Mouse (Mus musculus): ENCODE measurements at regions not wholly inside any gene's neighbourhood (a gene's known extent, or its start where the extent isn't known, plus 50 kb on each side); places are given as distances from the start of the nearest gene placed in this dataset.

DNA sequence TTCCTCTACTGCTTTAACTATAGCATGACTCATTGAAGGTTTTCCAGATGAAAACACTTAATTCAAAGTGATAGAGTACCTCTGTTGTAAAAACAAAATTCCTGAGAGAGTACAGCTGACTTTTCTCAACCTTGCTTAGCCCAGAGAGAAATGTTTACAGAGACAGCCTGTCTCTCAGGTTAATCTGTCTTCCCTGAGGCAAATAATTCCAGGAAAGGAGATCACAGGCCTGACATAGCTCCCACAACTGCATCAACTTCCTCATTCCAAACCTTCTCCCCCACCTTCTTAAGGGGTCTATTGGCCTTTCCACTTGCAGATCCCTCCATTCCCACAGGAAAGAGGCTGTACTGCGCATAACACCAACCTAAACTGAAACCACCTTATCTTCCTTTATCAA, 586.1 kb upstream of the Impad1 start:
- DNase-seq: no peak

- DNase-seq: no peak
Measured at GRCm38 (mm10) chr4:5358274-5358673, 565.1 kb upstream of the Impad1 start.

- peak; percentile 54 for DNase-seq
Measured at GRCm38 (mm10) chr4:5346226-5346625, 553.1 kb upstream of the Impad1 start.

- no peak for DNase-seq
Measured at GRCm38 (mm10) chr4:5344739-5345138, 551.6 kb upstream of the Impad1 start.

- DNase-seq: peak; percentile 40
Measured at GRCm38 (mm10) chr4:5344311-5344710, 551.2 kb upstream of the Impad1 start.

- DNase-seq: no peak
Measured at GRCm38 (mm10) chr4:5337158-5337896, 544.2 kb upstream of the Impad1 start.

DNA sequence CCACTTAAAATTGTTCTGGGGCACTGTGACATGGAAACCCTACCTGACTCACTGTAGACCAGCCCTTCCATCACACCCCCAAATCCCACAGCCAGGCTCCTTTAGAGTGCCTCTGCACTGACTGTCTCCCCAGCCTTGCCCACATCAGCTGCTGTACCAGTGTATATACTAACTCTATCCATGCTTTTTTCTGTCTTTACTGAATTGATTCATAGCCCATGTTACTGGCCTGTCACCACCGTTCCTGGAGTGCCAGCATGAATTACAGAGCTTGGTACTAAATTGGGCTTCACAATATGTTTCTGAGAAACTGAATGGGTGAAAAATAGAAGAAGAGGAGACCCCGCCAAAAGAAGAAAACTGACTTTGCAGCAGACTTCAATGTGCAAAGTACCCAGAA, 541.9 kb upstream of the Impad1 start:
- no peak for DNase-seq

DNA sequence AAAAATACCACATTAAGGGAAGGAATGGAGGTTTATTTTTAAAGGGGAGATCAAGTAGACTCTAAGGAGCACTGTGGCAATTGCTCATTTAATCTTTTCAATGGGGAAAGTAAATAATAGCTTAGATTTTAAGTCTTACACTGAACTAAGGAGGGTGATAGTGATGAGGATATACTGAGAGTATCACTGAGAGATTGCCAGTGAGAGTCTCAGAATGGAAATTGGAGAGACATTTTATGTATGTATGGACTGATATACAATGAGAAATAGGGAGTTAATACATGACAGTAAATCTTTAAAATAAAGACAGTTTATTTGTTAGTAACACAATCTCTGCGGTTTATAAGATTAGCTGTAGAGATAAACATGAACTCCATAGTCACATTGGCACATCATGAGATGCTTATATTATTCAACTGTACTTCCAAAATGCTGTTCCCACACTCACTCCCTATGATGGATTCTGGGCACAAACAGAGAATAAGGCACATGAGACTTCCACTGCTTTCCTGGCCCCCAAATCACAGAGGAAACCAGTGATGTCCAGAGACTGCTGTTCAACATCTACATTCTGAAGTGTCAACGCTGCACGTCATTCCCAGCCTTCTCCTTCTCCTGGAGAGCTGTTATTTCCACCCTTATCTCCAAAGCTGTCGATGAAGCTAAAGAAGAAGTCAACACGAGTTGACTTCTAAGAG, 535.5 kb upstream of the Impad1 start:
- peak; percentile 10 for DNase-seq

- no peak for DNase-seq
Measured at GRCm38 (mm10) chr4:5327171-5327661, 534.1 kb upstream of the Impad1 start.

DNA sequence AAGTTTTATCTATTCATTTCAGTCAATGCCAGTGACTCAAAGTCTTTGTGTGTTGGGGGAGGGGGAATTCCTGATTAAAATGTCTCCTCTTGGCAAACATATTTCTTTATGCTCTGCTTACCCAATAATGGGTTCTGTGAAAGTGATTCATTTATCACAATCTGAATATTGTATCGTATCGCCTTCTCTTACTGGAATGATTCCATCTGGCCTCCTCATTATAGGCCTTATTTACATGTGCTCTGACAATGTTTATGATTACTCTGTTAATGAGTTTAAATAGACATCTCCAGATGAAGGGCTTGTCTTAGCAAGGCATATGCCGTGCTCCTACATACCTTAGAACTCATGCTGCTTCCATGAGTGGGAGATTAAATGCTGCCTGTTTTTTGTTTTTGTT, 508.3 kb upstream of the Impad1 start:
- DNase-seq: no peak

DNA sequence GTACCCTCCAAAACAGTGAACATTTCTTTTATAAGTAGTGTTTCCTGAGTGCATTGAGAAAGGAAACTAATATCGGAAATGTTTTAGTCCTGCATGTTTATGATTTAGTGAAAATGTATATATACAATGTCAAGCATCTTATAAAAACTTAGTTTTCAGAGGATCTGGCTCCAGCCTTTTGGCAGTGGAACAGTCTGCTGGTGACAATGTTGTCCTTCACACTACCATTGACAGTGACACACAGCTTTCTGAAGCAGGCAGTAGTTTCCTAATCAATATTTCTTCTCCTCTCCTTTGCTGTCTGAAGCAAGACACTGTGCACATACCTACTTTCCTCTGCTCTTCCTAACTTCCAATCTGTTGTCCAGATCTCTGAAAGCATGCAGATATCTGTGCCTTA, 507.9 kb upstream of the Impad1 start:
- DNase-seq: no peak

GRCm38 (mm10) chr4:5299208-5299607, 506.1 kb upstream of the Impad1 start:
- DNase-seq: no peak

DNA sequence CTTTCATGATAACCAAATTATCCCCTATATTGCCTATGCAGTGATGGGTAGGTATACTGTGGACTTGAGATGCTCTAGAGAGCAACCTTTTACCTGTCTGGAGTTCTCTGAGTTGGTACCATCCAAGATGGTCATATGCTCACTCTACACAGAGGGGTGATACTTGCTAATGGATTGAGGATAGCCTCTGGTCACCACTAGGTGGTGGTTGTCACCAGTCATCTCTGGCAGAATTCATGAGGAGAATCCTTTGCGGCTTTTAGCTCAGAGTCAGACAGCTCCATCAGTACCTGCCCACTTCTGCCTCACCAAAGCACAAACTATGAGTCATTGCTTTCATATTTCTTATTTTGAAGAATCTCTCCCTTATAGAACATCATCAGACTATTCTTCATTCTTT, 500.9 kb upstream of the Impad1 start:
- DNase-seq: no peak

GRCm38 (mm10) chr4:5276113-5276512, 483.0 kb upstream of the Impad1 start:
- DNase-seq: no peak
